In genomic region chr6:86385362-86386104, GRCm38 (mm10) we compare ENCODE assay signal across 24 mouse cellular contexts. TPM values are rescaled to one million over a fixed set of nuclear protein-coding genes. Genes with fewer than 3 reads are reported as not detected.
"Had no signal": no experiment of that assay in that cellular context is flagged by ENCODE, and none has a peak within 500 bp of the region (broad histone marks: within the 10 kb centered on the region; RNA-seq: fewer than 3 reads in every experiment).

No protein-coding gene starts in this region.

- H3K9me3 ChIP-seq: limb, embryonic 12.5 days; limb, embryonic 15.5 days; midbrain, embryonic 10.5 days; midbrain, embryonic 13.5 days; neural tube, embryonic 13.5 days; stomach, embryonic 15.5 days had no signal

- DNase-seq: kidney, adult 11 months; kidney, adult 8-10 months; kidney, postnatal 14 days; kidney, postnatal 4 days; left cerebral cortex, postnatal 4 days; lung, embryonic 14.5 days; retina, postnatal 1 day; right cerebral cortex, postnatal 25 days; spleen, adult 18-20 months; thymus, postnatal 36 days had no signal

- H3K27me3 ChIP-seq: limb, embryonic 12.5 days; limb, embryonic 15.5 days; midbrain, embryonic 13.5 days; neural tube, embryonic 13.5 days; stomach, embryonic 15.5 days had no signal

- H3K27ac ChIP-seq: limb, embryonic 12.5 days; limb, embryonic 15.5 days; macrophage; midbrain, embryonic 10.5 days; midbrain, embryonic 13.5 days; neural tube, embryonic 13.5 days; stomach, embryonic 15.5 days had no signal

- H3K9ac ChIP-seq: limb, embryonic 12.5 days; limb, embryonic 15.5 days; lung, embryonic 14.5 days; midbrain, embryonic 13.5 days; neural tube, embryonic 13.5 days; stomach, embryonic 15.5 days had no signal

- H3K4me2 ChIP-seq: limb, embryonic 12.5 days; limb, embryonic 15.5 days; lung, embryonic 14.5 days; midbrain, embryonic 13.5 days; neural tube, embryonic 13.5 days; stomach, embryonic 15.5 days had no signal

- H3K4me1 ChIP-seq: limb, embryonic 15.5 days; neural tube, embryonic 13.5 days; stomach, embryonic 15.5 days had no signal

- H3K4me3 ChIP-seq: limb, embryonic 12.5 days; limb, embryonic 15.5 days; midbrain, embryonic 10.5 days; midbrain, embryonic 13.5 days; myocyte; neural tube, embryonic 13.5 days; stomach, embryonic 15.5 days had no signal

- ATAC-seq: inflammation-experienced regulatory T-cells, adult 6 months; lung, postnatal 0 days; midbrain, embryonic 13.5 days; midbrain, embryonic 16.5 days had no signal

RNA-seq across cellular contexts. Expression of gene Gm44790, which starts 40.9 kb away (rescaled TPM):
- total RNA-seq: left cerebral cortex, postnatal 4 days; megakaryocyte, adult 5-6 weeks; neutrophil, adult 5-6 weeks had no signal
- polyA plus RNA-seq: inflammation-experienced regulatory T-cells, adult 6 months; kidney, embryonic 16.5 days; limb, embryonic 12.5 days; lung, postnatal 0 days; macrophage; midbrain, embryonic 13.5 days; midbrain, embryonic 16.5 days; myocyte; stomach, embryonic 15.5 days had no signal
